Mouse (Mus musculus) heart, postnatal 14 days (tissue): ENCODE measurements at regions not wholly inside any gene's neighbourhood (a gene's known extent, or its start where the extent isn't known, plus 50 kb on each side); places are given as distances from the start of the nearest gene placed in this dataset.

Experiments
- DNase-seq, 2 experiments: peaks; one replicate each; pipeline ENCODE4 v3.0.0; 2021 to 2022
- intact Hi-C: fragments of 180-260 bp; cut with DNase I; formaldehyde crosslinking; loops from one replicate; pipeline ENCODE4 v1.15.1; 2025

- intact Hi-C loops = no loop called here
- no peak for DNase-seq
These were observed 521.3 kb downstream of the Ptprc start for GRCm38 (mm10) chr1:137654171-137654570.

DNA sequence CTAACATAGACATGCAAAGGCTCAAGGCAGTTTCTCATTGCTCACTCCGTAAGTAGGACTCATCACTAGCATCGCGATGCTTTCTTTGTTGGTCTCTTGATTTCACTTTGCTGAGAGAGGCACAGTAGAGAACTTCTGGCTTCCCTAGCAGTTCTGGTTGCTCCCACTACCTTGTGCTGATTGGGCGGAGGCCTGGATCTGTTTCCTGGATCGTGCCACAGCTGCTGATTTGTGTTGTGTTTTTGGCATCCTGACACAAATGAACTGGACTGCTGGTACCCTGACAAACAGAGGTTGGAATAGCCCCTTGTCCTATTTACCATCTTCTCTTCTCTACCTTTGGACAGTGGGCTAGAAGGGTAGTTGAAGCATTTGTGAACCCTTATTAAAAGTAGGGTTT is 522.0 kb downstream of the Ptprc start:
- intact Hi-C loops = no loop called here

DNA sequence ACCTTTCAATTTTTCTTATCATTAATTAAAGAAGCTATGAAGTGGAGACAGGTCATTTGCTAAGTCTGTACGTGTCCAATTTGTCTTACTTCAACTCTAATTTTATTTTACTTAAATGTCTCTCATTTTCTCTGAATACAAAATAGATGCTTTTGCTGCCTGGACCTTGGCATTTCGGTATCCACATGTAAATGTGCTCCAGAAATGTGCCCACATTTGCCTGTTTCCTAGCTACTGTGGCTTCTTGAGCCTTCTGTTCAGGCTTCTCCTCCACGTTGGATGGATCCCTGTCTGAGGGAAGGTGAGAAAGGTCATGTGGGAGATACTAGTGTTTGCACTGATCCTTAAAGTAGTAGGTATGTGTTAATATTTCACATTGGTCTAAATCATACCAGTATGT is 524.9 kb downstream of the Ptprc start:
- intact Hi-C loops = no loop called here
- DNase-seq = no peak

More for the DNA sequence above, 522.0 kb downstream of the Ptprc start:
- peak; percentile 11 to 24 for DNase-seq

GRCm38 (mm10) chr1:137650082-137650481 is 525.4 kb downstream of the Ptprc start:
- intact Hi-C loops = no loop called here
- no peak for DNase-seq

GRCm38 (mm10) chr1:137648832-137649231 is 526.7 kb downstream of the Ptprc start:
- DNase-seq = no peak
- intact Hi-C loops = no loop called here

DNA sequence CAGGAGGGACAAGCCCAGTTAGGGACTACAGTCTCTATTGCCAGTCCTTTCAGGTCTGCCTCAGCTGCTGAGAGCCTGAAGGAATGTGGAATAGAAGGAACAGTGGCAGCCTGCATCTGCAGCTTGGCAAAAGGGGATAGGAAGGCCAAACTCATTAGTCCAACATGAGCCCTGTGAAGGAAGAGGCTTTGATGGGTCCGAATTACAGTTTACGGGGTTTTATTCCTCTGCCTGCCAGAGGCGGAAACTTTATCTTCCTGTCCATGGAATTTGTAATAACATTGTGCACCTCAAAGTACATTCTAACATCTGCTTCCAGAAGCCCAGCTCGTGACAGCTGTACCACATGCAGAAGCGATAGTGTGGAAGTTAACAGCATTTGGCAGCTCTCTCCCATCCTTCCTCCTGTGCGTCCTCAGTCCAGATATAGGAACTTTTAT is 530.9 kb downstream of the Ptprc start:
- DNase-seq = peak; percentile 10 to 19
- intact Hi-C loops = no loop called here

DNA sequence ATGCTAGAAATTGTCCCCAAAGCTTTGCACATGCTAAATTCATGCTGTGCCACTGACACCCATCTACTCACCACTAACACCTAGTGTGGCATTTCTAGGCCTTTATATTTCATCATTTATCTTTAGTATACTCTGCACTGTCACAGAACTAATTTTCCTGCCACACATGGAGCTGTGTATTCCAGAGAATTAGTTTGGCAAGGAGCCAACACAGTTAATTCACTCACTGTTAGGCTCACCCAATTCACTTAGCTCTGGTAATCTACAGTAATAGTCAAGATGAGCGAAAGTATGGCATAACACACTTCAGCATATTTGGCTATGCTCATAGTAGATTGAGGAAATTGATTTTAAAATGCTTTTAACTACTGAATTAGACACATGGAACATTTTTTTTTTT is 532.0 kb downstream of the Ptprc start:
- intact Hi-C loops = no loop called here

GRCm38 (mm10) chr1:137640848-137641247 is 534.7 kb downstream of the Ptprc start:
- intact Hi-C loops = no loop called here
- no peak for DNase-seq

More for the DNA sequence above, 532.0 kb downstream of the Ptprc start:
- DNase-seq = no peak

DNA sequence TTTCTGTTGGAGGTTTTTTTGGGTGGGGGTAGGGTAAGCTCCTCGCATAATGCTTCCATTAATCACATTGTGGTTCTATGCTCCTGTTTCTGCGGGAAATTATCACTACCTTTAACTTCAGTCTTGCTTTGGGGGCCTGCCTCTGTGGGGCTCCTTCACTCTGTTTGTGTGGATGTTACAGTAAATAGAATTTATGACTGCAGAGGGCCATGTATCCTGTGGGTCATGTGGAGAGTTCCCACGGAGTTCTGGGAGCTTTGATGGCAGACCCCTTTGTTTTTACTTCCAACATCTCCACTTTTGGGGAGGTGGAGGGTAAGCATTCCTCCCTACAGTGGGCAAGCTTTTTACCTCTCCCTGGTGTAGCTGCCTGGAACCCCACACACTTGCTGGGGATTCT is 538.6 kb downstream of the Ptprc start:
- intact Hi-C loops = no loop called here
- no peak for DNase-seq

GRCm38 (mm10) chr1:137636321-137636944 is 539.1 kb downstream of the Ptprc start:
- intact Hi-C loops = no loop called here
- no peak for DNase-seq

DNA sequence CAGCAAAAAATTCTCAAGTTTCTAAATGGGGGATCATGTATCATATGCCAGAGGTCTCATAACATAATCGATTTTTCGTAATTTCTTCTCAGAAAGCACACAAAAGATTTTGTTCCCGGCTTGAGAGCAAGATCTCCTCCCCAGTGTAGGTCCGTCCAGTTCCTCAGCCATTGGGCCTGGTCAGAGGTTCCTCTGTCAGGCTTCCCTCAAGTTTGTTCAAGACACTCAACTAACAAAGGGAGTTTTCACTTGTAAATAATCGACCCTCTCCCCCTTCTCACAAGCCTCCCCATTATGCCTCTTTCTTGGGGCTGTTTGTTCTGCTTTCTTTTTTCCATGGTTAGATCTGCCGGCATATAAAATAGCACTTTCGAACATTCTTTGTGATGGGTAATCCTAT is 539.7 kb downstream of the Ptprc start:
- intact Hi-C loops = no loop called here

GRCm38 (mm10) chr1:137631546-137631945 is 544.0 kb downstream of the Ptprc start:
- intact Hi-C loops = no loop called here

More for the DNA sequence above, 539.7 kb downstream of the Ptprc start:
- no peak for DNase-seq

DNA sequence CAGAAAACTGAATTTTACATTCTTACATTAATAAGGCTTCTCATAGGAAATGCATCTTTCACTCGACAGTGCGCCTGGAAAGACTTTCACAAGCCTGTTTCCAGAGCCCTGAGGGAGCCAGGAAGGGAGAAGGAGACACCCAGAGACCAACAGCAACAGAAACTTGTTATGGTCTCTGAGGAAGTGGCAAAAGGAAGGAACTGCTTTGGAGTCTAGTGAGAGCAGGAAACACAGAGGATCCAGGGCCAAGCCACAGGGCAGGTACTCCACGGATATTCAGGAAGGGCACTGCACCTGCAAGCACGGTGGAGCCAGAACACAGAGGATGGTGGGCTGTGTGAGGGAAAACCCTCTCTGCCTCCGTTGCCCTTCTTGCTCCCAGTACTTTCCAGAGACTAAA is 554.8 kb downstream of the Ptprc start:
- intact Hi-C loops = loop anchor here (10.0 kb wide), 1 partner anchor 286 kb away; no protein-coding TSS in a partner anchor
- DNase-seq = peak in 1 of 2 experiments; percentile 9

More at GRCm38 (mm10) chr1:137631546-137631945, 544.0 kb downstream of the Ptprc start:
- no peak for DNase-seq

DNA sequence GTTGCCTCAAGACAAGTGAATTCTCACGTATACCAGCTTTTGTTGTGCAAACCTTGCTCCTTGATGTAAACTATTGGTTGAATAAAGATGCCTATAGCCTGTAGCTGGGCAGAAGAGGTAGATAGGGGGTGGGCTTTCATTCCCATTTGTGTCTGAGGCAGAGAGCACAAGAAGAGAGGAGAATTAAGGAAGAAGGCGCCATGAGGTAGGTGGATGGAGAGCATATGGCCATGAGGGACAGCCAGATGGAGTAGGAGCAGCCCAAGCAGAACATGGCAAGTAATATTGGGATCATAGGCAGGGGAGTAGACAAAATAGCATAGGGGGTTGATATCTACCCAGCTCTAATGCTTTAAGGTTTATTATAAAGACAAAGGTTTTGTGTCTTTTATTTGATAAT is 557.3 kb downstream of the Ptprc start:
- intact Hi-C loops = no loop called here
- DNase-seq = no peak

- intact Hi-C loops = no loop called here
- DNase-seq = peak in 1 of 2 experiments; percentile 19
These were observed 558.0 kb downstream of the Ptprc start for GRCm38 (mm10) chr1:137617513-137617912.

GRCm38 (mm10) chr1:137606716-137607115 is 568.8 kb downstream of the Ptprc start:
- intact Hi-C loops = no loop called here
- no peak for DNase-seq

DNA sequence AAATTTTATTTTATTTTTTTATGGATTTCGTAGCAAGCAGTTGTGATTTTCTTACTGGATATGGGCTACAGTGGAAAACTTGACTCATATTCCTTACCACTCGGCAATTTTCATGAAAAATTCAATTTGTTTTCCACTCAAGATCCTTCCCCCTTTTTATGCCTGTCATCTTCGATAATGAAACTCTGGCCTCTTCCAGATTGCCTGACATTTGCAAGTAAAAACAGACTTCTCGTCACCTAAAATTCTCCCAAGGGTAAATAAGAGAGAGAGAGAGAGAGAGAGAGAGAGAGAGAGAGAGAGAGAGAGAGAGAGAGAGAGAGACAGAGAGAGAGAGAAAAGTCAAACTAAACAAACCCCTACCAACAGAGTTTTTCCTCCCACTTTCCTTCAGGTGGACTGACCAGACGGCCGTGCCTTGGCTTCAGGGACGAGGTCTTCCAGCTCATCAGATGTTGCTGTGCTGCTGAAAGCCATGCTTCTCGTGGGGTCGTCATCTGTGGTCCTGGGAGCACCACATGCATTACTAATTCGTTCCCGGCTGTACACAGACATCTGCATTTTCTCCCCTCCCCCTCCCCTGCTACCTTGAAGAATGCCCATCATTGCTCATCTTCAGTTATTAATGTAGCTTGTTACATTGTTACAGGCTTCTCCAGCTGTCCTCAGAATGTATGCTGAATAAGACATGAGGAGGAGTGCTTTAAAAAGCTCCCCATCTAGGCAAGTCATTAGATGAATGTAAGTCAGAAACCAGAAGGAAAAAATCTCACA is 569.4 kb downstream of the Ptprc start:
- intact Hi-C loops = no loop called here
- DNase-seq = no peak

GRCm38 (mm10) chr1:137593732-137594131 is 581.8 kb downstream of the Ptprc start:
- intact Hi-C loops = loop anchor here (5.0 to 10.0 kb wide), 2 partner anchors 259 to 304 kb away; no protein-coding TSS in a partner anchor
- DNase-seq = no peak

DNA sequence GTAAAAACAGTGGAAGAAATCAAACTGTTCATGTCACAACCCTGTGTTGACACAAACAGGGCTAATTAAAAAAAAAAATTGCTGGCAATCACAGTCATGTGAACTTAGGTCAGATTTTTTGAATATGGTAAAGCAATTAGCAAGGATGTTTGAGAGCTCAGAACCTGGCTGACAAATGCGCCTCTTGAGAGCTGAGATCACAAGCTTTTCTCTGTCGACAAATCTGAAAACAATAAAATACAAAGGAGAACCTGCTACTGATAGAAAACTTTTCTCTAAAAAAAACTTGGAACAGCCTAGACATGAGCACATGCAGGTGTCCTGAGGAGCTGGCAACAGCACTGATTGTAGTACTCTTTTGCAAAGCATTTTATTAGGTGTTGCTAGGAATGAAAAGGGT is 583.6 kb downstream of the Ptprc start:
- DNase-seq = no peak
- intact Hi-C loops = loop anchor here (5.0 to 10.0 kb wide), 2 partner anchors 257 to 305 kb away; no protein-coding TSS in a partner anchor

DNA sequence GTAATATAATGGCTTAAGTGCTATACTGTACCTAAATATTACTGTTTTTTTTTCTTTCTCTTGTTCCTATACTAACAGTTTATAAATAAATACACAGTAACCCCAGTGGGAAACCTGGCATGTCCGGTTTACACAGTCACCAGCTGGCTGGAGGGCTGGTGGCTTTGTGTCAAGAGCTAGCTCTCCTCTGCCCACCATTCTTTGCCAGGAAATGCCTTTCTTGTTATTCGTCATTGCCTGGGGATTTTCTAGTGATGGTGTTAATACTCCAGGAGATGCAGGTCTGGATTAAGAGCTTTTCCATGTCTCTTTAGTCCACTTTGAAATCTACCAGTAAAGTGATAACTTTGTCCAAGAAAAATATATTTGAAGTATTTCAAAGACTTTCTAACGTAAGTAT is 584.2 kb downstream of the Ptprc start:
- intact Hi-C loops = loop anchor here (5.0 to 10.0 kb wide), 2 partner anchors 256 to 306 kb away; no protein-coding TSS in a partner anchor
- DNase-seq = peak in 1 of 2 experiments; percentile 57
